Mouse (Mus musculus) hematopoietic stem cell, adult 5-6 weeks (primary cell): ENCODE data around the gene Tenm3. TPM values are rescaled to one million over a fixed set of nuclear protein-coding genes. Genes with fewer than 3 reads are reported as not detected.

Experiments
- ATAC-seq, 2 experiments: fragments of 125-278 bp in 1 of 2; replicated peaks in 1 of 2; 2 replicates each; pipeline ENCODE4 v1.8.0; 2016 to 2017; ENCODE audit warnings: inconsistent platforms in 2 of 2, mild to moderate bottlenecking in 2 of 2, moderate number of reproducible peaks in 2 of 2, low read depth in 1 of 2, moderate TSS enrichment in 1 of 2; ENCODE audit not compliant: low FRiP score in 2 of 2, poor library complexity in 2 of 2, severe bottlenecking in 2 of 2, insufficient read depth in 1 of 2, low TSS enrichment in 1 of 2
- total RNA-seq: library from RNA; stranded (forward); fragments of 172-1452, 232-1000 nt; gene quantifications from 2 replicates; pipeline ENCODE4 v1.2.3, GENCODE M21; 2017

Tenm3 gene
- total RNA-seq, 1 experiment from 2014 or later = not detected

DNA sequence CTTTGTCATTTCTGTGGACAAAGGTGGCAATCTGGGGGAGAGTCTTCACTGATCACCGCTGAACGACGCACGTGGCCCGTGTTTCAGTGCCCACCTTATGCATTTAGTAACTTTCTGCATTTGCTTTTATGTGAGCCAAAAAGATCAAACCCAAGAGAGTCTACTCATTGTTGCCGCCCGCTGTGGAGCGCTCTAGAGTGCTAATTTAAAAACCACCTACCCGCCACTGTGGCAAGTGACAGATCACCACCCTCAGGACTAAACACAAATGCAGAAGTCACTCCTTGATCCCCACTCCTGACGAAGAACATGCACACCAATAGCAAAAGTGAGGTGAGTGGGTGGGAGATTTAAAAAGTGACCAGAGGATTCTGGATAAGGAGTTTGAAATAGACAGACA is 583.5 kb downstream of the Tenm3 start:
- no peak for ATAC-seq

GRCm38 (mm10) chr8:48259832-48260231 is 583.9 kb downstream of the Tenm3 start:
- no peak for ATAC-seq

- ATAC-seq = no peak
Measured at GRCm38 (mm10) chr8:48243876-48244275, 599.9 kb downstream of the Tenm3 start.

- no peak for ATAC-seq
Measured at GRCm38 (mm10) chr8:48240917-48241531, 602.7 kb downstream of the Tenm3 start.

DNA sequence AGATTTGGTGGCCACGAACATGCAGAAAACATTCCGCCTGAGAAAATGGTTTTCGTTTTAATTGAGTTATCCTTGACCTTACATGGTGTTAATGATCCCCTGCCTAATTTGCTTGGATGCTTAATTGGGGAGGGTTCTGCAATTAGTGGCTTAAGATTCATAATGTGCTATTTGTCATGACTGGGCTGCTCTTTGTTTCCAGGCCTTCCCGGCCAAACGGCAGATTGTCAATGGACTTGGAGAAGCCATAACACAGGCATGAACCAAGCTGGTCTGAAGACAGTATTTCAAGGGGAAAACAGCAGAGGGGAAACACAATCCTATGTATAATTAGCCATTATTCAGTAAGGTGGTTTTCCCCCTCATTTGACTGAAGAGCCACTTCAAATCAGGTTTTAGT is 606.8 kb downstream of the Tenm3 start:
- ATAC-seq = no peak

DNA sequence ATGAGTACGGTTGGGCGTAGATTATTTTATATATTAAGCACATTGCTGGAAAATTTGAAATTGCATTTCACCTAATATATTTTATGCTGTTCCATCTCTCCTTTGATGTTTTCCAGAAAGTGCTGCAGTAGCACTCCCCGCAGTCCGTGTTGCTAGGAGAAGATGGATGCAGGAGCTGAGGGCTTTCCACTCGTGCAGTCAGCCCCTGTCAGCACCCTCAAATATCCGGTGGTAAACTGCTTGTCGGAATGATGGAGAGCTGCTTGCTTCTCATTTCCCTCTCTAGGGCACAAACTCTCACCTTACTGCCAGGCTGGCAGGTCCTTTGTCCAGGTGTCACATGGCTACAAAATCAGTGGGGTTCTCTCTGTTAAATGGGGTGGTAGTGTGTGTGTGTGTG is 610.8 kb downstream of the Tenm3 start:
- ATAC-seq = no peak

- no peak for ATAC-seq
Measured at GRCm38 (mm10) chr8:48231882-48232281, 611.9 kb downstream of the Tenm3 start.

- no peak for ATAC-seq
Measured at GRCm38 (mm10) chr8:48231389-48231788, 612.4 kb downstream of the Tenm3 start.

DNA sequence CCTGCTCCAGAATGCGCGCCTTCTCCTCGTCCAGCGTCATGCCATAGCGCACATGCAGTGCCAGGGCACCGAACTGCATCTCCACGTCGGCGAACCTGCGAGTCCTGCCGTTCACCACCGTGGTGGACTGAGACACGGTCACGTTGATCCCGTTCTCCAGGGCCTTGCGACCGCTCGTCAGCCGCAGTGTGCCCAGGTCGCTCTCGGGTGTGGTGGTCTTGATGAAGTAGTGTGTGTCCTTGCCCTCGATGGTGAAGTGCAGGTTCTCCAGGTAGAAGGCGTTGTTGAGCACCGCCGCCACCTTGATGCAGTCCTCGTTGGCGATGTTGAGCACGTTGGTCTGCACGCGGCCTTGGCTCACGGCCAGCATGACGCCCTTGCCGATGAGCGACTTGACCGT is 615.1 kb downstream of the Tenm3 start:
- no peak for ATAC-seq

DNA sequence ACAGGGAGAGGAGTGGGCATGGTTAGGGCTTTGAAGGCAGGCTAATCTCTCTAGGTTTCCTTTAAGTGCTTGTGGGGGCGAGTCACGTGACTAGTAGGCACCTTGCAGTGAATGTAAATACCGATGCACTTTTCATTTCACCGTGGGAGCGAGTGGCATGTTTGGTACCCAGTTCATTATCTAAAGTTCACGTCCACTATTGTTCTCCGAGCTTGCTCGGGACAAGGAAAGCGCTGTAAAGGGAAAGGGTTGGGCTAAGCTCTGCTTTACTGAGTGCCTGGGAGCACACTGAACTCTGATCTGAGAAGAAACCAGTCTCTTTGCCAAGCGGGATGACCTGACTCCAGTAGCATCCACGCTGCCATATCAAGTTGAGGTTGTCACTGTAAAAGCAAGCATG is 619.0 kb downstream of the Tenm3 start:
- ATAC-seq = no peak

GRCm38 (mm10) chr8:48222429-48222769 is 621.4 kb downstream of the Tenm3 start:
- ATAC-seq = peak; percentile 89 to 91

DNA sequence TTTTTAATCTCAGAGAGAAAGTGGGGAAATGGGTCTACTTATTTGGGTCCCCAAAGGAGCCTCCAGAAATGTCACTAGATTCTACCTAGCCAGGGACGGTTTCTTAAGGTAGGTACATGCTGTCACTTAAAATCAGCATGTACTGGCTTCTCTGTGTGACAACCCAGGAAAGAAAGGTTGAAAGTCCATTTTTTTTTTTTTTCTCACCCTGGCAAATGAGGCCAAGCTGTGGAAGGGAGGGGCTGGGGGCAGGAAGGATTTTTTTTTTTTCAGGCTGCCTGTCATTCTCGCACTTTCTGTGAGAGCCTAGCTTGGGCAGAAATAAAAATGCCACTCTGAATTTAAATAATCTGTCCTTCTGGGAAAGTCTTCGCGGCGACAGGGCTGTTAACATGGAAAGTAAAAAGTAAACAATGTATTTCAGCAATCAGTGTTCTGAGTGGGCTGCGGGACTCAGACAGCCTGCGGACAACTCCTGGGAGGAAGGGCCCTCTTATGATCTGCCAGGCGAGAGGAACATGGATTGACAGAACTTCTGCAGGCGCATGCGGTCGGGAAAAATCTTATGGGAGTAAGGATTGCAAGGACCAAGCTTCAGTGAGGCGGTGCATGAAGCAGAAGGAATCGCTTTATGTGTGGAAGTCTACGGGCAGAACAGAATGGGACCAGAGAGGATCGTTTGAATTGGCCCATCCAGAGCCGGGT is 621.9 kb downstream of the Tenm3 start:
- ATAC-seq = no peak

GRCm38 (mm10) chr8:48221304-48221703 is 622.4 kb downstream of the Tenm3 start:
- ATAC-seq = no peak

DNA sequence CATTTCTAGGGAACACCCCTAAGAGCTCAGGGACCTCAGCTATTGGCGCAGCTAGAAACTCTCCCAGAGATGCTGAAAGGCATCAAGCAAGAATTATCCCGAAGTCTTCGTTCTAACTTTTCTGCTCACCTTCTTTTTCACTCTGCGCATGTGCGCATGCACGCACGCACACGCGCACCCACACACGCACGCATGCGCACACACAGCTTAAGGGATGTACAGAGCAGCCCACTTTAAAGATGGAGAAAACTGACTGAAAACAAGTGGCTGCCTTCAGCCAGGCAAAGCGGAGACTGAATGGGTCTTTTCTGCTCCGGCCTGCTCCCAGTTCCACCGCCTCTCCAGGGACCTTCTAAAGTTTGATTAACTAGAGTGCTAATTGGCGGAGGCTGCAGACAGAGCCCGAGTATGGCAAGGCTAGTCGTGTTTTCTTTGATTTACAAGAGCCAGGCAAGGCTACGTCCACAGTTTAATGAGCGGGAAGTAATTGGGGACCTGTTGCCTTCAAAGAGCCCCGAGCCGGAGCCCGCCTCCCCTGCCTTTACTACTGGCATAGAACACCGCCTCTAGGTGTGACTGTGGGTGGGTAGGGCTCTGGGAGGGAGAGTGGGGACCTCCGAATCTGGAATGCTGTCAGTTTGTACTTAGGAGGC is 623.1 kb downstream of the Tenm3 start:
- no peak for ATAC-seq

DNA sequence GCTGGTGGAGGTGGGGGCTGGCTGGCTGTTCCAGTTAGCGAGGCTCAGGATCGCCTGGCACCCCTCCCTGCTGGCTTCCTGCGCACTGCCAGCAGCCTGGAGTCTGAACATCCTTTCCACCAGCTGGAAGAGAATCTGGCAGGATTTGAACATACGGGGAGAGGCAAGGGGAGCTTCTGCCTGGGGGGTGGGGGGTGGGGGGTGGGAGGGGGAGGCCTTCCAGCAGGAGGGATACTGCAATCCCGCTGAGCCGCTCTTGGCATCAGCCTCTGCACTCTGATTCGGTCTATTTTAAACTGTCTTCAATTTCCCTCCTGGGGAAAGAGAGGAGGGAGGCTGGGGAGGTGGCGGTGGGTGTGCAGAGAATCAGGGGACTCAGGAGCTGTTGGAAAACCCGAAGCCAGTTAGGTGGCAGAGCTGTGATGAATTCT is 628.7 kb downstream of the Tenm3 start:
- ATAC-seq = no peak

DNA sequence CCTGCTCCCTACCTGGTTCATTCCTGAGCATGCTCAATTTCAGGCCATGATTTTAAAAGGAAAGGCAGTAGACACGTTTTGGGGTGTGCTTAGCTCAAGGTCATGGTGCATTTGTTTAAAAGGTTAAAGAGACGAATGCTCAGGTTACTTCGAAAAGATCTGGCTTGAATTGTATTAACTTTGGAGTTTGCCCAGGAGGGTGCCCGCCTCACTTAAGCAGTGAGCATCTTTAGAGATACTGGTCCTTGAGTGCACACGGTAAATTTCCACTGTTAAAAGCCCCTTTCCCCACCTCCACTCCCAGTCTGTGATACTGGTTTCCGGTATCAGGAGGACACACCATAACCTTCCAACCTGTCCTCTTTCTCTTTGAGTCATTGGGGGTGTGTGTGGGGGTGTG is 629.4 kb downstream of the Tenm3 start:
- ATAC-seq = no peak

- no peak for ATAC-seq
Measured at GRCm38 (mm10) chr8:48211931-48212330, 631.8 kb downstream of the Tenm3 start.

DNA sequence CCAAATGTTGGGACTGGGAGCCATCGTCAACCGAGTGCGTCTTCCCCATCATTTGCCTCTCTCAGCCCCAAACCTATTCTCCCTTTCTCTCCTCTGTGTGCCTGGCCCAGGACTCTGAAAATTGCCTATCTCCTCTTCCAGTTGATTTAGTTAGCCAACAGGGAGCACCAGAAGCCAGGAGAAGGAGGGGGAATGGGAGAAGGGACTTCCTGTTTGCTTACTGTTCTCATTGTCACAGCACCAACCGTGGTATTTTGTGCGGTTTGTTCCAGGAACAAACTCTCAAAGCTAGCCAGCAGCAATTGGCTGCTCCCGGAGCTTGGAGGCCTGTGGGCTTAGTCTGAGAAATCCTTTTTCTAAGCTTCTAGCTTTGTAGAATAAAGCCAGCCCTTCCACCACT is 636.2 kb downstream of the Tenm3 start:
- no peak for ATAC-seq

GRCm38 (mm10) chr8:48206922-48207321 is 636.8 kb downstream of the Tenm3 start:
- ATAC-seq = no peak
